Comparison of ENCODE assay signal across 13 mouse cellular contexts in genomic region chr11:96350791-96351190, GRCm38 (mm10). TPM values are rescaled to one million over a fixed set of nuclear protein-coding genes. Genes with fewer than 3 reads are reported as not detected.
A peak's percentile ranks its signal among the peaks of the same experiment; 100 is the strongest.
DNase-seq lines count a peak whose midpoint lies in the region; ATAC-seq lines count a peak whose summit lies in the region.
"Had no signal": no experiment of that assay in that cellular context is flagged by ENCODE, and none has a peak within 500 bp of the region (broad histone marks: within the 10 kb centered on the region; RNA-seq: fewer than 3 reads in every experiment).

No protein-coding gene starts in this region.

- H3K4me3 ChIP-seq in hindbrain, embryonic 12.5 days: peak overlapping the region; percentile 54; the same call in 1 of the 2 replicates
- H3K4me3 ChIP-seq in neural tube, embryonic 11.5 days (ENCODE audit: low read depth, low read length): peak overlapping the region; percentile 99
- H3K4me3 ChIP-seq: forebrain, embryonic 13.5 days; liver, embryonic 15.5 days had no signal

- H3K27me3 ChIP-seq in hindbrain, embryonic 12.5 days: peaks cover 75% of the 10 kb centered on the region
- H3K27me3 ChIP-seq in neural tube, embryonic 11.5 days (ENCODE audit: control insufficient read depth, insufficient read depth, low read length): no peaks in the 10 kb centered on the region

- no peak for ATAC-seq in hindbrain, embryonic 12.5 days (ENCODE audit: low FRiP score)
- ATAC-seq in neural tube, embryonic 11.5 days (ENCODE audit: insufficient read depth, low FRiP score, low TSS enrichment): no peak
- ATAC-seq: forebrain, embryonic 13.5 days had no signal

- H3K9ac ChIP-seq in hindbrain, embryonic 12.5 days: peak overlapping the region; percentile 92
- H3K9ac ChIP-seq in neural tube, embryonic 11.5 days (ENCODE audit: low read length): peak overlapping the region; percentile 100
- H3K9ac ChIP-seq: forebrain, embryonic 13.5 days; liver, embryonic 15.5 days had no signal

- H3K9me3 ChIP-seq in hindbrain, embryonic 12.5 days (replicated peaks): no peaks in the 10 kb centered on the region
- no peaks in the 10 kb centered on the region for H3K9me3 ChIP-seq in neural tube, embryonic 11.5 days (ENCODE audit: control insufficient read depth, low read length)
- H3K9me3 ChIP-seq: forebrain, embryonic 13.5 days; liver, embryonic 15.5 days had no signal

- H3K27ac ChIP-seq in hindbrain, embryonic 12.5 days: peak overlapping the region; percentile 96
- peak overlapping the region; percentile 99 for H3K27ac ChIP-seq in neural tube, embryonic 11.5 days (ENCODE audit: low read depth, low read length)
- H3K27ac ChIP-seq: forebrain, embryonic 13.5 days; liver, embryonic 15.5 days had no signal

- no peaks in the 10 kb centered on the region for H3K36me3 ChIP-seq in hindbrain, embryonic 12.5 days
- H3K36me3 ChIP-seq in neural tube, embryonic 11.5 days (ENCODE audit: control insufficient read depth, insufficient read depth, low read length): peaks cover 7% of the 10 kb centered on the region
- H3K36me3 ChIP-seq: liver, embryonic 15.5 days had no signal

- WGBS in hindbrain, embryonic 12.5 days: 8% methylated on average over 2 of the region's 2 CpGs
- WGBS in neural tube, embryonic 11.5 days: 11% methylated on average over 2 of the region's 2 CpGs

- DNase-seq in kidney, adult 18-20 months: peak; percentile 26
- no peak for DNase-seq in kidney, postnatal 10 days
- peak; percentile 14 for DNase-seq in adipocyte (ENCODE audit: low spot score)
- peak; percentile 61 for DNase-seq in neural tube, embryonic 11.5 days (ENCODE audit: low spot score)
- DNase-seq in thymus, postnatal 4 days: no peak
- no peak for DNase-seq in layer of hippocampus, postnatal 14 days (ENCODE audit: low spot score in 2 of 2)
- DNase-seq: gastrocnemius, postnatal 25 days; retina, postnatal 1 day had no signal

- peaks cover 31% of the 10 kb centered on the region for H3K4me1 ChIP-seq in hindbrain, embryonic 12.5 days
- H3K4me1 ChIP-seq in neural tube, embryonic 11.5 days (ENCODE audit: control insufficient read depth, insufficient read depth, low read length): peaks cover 42% of the 10 kb centered on the region

- peak overlapping the region; percentile 64 for H3K4me2 ChIP-seq in hindbrain, embryonic 12.5 days (replicated peaks)
- H3K4me2 ChIP-seq in neural tube, embryonic 11.5 days (ENCODE audit: low read depth): peak overlapping the region; percentile 95
- H3K4me2 ChIP-seq: forebrain, embryonic 13.5 days; liver, embryonic 15.5 days had no signal

RNA-seq across cellular contexts. Expression of gene Hoxb2, which starts 0.5 kb away (rescaled TPM):
- 58.2 and 73.9 TPM in 2 replicates for polyA plus RNA-seq in hindbrain, embryonic 12.5 days (2016; fragmentation: Nextera tagmentation; extraction: Ambion mirVana)
- polyA plus RNA-seq in neural tube, embryonic 11.5 days (2014; fragmentation: Nextera tagmentation; extraction: Ambion mirVana): 88.2 and 89.0 TPM in 2 replicates
- not detected for total RNA-seq in layer of hippocampus, postnatal 14 days (2021)
- total RNA-seq: left cerebral cortex, adult 18-20 months had no signal
- polyA plus RNA-seq: forebrain, embryonic 13.5 days had no signal

RNA-seq across cellular contexts. Expression of gene Hoxb1, which starts 14.8 kb away (rescaled TPM):
- 0.82 and 2.2 TPM in 2 replicates for polyA plus RNA-seq in hindbrain, embryonic 12.5 days (2016; fragmentation: Nextera tagmentation; extraction: Ambion mirVana)
- 15.7 and 17.2 TPM in 2 replicates for polyA plus RNA-seq in neural tube, embryonic 11.5 days (2014; fragmentation: Nextera tagmentation; extraction: Ambion mirVana)
- not detected for total RNA-seq in layer of hippocampus, postnatal 14 days (2021)
- total RNA-seq: gastrocnemius, postnatal 25 days; hematopoietic stem cell, adult 5-6 weeks; left cerebral cortex, adult 18-20 months had no signal
- polyA plus RNA-seq: forebrain, embryonic 13.5 days; liver, embryonic 15.5 days had no signal

RNA-seq across cellular contexts. Expression of gene Hoxb3, which starts 27.7 kb away (rescaled TPM):
- polyA plus RNA-seq in hindbrain, embryonic 12.5 days (2016; fragmentation: Nextera tagmentation; extraction: Ambion mirVana): 15.3 and 19.3 TPM in 2 replicates
- 10.3 and 14.2 TPM in 2 replicates for polyA plus RNA-seq in neural tube, embryonic 11.5 days (2014; fragmentation: Nextera tagmentation; extraction: Ambion mirVana)
- total RNA-seq in layer of hippocampus, postnatal 14 days (2021): not detected
- total RNA-seq: left cerebral cortex, adult 18-20 months had no signal
- polyA plus RNA-seq: forebrain, embryonic 13.5 days had no signal

RNA-seq across cellular contexts. Expression of gene Hoxb4, which starts 32.7 kb away (rescaled TPM):
- 7.7 and 8.1 TPM in 2 replicates for polyA plus RNA-seq in hindbrain, embryonic 12.5 days (2016; fragmentation: Nextera tagmentation; extraction: Ambion mirVana)
- 3.1 and 3.8 TPM in 2 replicates for polyA plus RNA-seq in neural tube, embryonic 11.5 days (2014; fragmentation: Nextera tagmentation; extraction: Ambion mirVana)
- total RNA-seq in layer of hippocampus, postnatal 14 days (2021): not detected
- total RNA-seq: left cerebral cortex, adult 18-20 months had no signal
- polyA plus RNA-seq: forebrain, embryonic 13.5 days had no signal

RNA-seq across cellular contexts. Expression of gene Hoxb5, which starts 47.7 kb away (rescaled TPM):
- 74.3 and 126 TPM in 2 replicates for polyA plus RNA-seq in hindbrain, embryonic 12.5 days (2016; fragmentation: Nextera tagmentation; extraction: Ambion mirVana)
- 49.0 and 49.1 TPM in 2 replicates for polyA plus RNA-seq in neural tube, embryonic 11.5 days (2014; fragmentation: Nextera tagmentation; extraction: Ambion mirVana)
- not detected for total RNA-seq in layer of hippocampus, postnatal 14 days (2021)
- total RNA-seq: left cerebral cortex, adult 18-20 months had no signal
- polyA plus RNA-seq: forebrain, embryonic 13.5 days had no signal

Comparison
In these comparisons a context has a peak if more than half of its experiments do, and no peak if none do; other contexts are left out.
1. DNase-seq: peak in kidney, adult 18-20 months (single experiment), adipocyte (single experiment) and neural tube, embryonic 11.5 days (single experiment); none in kidney, postnatal 10 days (single experiment), thymus, postnatal 4 days (single experiment) and layer of hippocampus, postnatal 14 days (0 of 2).